Mouse (Mus musculus): Measurements from ENCODE around the gene Asic1.

DNA sequence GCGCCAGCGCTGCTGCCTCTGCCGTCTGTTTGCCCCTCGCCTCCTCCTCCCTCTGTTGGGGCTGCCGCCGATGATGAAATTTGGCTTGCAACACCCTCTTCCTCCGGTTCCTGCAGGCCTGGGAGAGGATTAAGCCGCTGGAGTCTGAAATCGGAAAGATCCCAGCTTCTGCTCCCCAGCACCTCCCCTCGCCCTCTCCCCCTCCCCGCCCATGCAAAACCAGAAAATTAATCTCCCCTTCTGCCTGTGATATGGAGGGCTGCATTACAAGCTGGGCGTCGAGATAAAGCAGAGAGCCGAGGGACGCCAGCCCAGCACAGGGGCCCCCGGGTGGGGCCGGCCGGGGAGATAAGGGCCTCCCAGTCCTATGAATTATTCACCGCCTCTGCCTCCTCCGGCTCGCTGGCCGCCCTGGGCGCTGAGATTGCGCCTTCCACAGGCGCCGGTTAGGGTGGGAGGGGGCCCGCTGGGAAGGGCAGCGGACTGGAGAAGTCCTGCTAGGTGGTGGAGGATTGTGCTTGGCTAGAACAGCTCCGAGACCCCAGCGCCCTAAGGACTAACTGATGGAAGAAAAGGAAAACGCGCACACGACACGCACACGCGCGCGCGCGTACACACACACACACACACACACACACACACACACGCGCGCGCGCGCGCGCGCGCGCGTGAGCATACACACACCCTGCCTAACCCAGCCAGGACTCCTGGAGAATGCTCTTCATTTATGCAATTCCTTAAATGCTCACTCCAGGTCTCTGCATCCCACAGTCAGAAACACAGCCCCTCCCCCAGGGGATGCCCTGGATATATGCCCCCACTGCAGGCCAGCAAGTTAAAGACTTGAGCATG lies 5.3 kb upstream of the Asic1 start:
- TF ChIP-seq CTCF (IDR thresholded peaks at IDR 0.05; ENCODE audit: insufficient read depth, low read length) (no peak), POLR2A (IDR thresholded peaks at IDR 0.05; ENCODE audit: borderline replicate concordance, extremely low read depth, low read depth, low read length) (no peak)

Measured in lung, adult 2 months (tissue).